Mouse (Mus musculus): Measurements from ENCODE around the gene Gm5580. TPM values are rescaled to one million over a fixed set of nuclear protein-coding genes. Genes with fewer than 3 reads are reported as not detected.

Gene Gm5580
- not detected for polyA plus RNA-seq (2017; shearing (Covaris generic))

GRCm38 (mm10) chr6:116550841-116551240 lies at the start of gene Gm5580:
Gm5580 (plus strand) TSS chr6:116551141.

GRCm38 (mm10) chr6:116506302-116507003 lies 44.5 kb upstream of the Gm5580 start, which contains the start of gene Olfr212:
Olfr212 (plus strand) TSS chr6:116506516.

GRCm38 (mm10) chr6:116538156-116538555 lies 12.8 kb upstream of the Gm5580 start, which contains the start of gene Olfr213:
Olfr213 (plus strand) TSS chr6:116538456.

GRCm38 (mm10) chr6:116553935-116554334 lies 3.0 kb downstream of the Gm5580 start, which contains the start of gene Olfr214:
Olfr214 (plus strand) TSS chr6:116554235.

GRCm38 (mm10) chr6:116584095-116584494 lies 33.2 kb downstream of the Gm5580 start, which contains the start of gene Olfr215:
Olfr215 (minus strand) TSS chr6:116584195.

Other genes starting within 250 kb of the Gm5580 start
- gene March8, start 213.1 kb upstream of the Gm5580 start, polyA plus RNA-seq (2017; shearing (Covaris generic)) = 0.50 TPM
- not detected for gene Alox5, start 90.0 kb upstream of the Gm5580 start, polyA plus RNA-seq (2017; shearing (Covaris generic))
- not detected for gene Olfr211, start 62.0 kb upstream of the Gm5580 start, polyA plus RNA-seq (2017; shearing (Covaris generic))
- gene Olfr212, start 44.6 kb upstream of the Gm5580 start, polyA plus RNA-seq (2017; shearing (Covaris generic)) = 0.11 TPM
- gene Olfr213, start 12.7 kb upstream of the Gm5580 start, polyA plus RNA-seq (2017; shearing (Covaris generic)) = not detected
- not detected for gene Olfr214, start 3.1 kb downstream of the Gm5580 start, polyA plus RNA-seq (2017; shearing (Covaris generic))
- not detected for gene Olfr215, start 33.1 kb downstream of the Gm5580 start, polyA plus RNA-seq (2017; shearing (Covaris generic))
- gene Zfp422, start 77.9 kb downstream of the Gm5580 start, polyA plus RNA-seq (2017; shearing (Covaris generic)) = 33.8 TPM
- not detected for gene Depp1, start 99.5 kb downstream of the Gm5580 start, polyA plus RNA-seq (2017; shearing (Covaris generic))
- 2.8 TPM for gene Rassf4, start 122.8 kb downstream of the Gm5580 start, polyA plus RNA-seq (2017; shearing (Covaris generic))
- gene Tmem72, start 165.8 kb downstream of the Gm5580 start, polyA plus RNA-seq (2017; shearing (Covaris generic)) = 0.05 TPM